Mouse (Mus musculus) forebrain, embryonic 13.5 days (tissue): ENCODE results near the gene 9930022D16Rik. TPM values are rescaled to one million over a fixed set of nuclear protein-coding genes. Genes with fewer than 3 reads are reported as not detected.

ENCODE experiments used
- ATAC-seq: fragments of 200-750 bp; cut with Nextera tagmentation; 2 replicates; pipeline ENCODE4 v1.8.0; 2017
- H3K27ac ChIP-seq: fragments of 300-500 bp; sonication (generic); 2 replicates; pipeline ENCODE4 v1.5.1; 2015; ENCODE audit warnings: inconsistent platforms, mild to moderate bottlenecking, moderate library complexity
- H3K27me3 ChIP-seq: fragments of 300-500 bp; sonication (generic); 2 replicates; pipeline ENCODE4 v1.6.1; 2015; ENCODE audit warnings: mild to moderate bottlenecking, inconsistent platforms
- H3K36me3 ChIP-seq: fragments of 300-500 bp; sonication (generic); 2 replicates; pipeline ENCODE4 v1.6.1; 2015; ENCODE audit warnings: mild to moderate bottlenecking, inconsistent platforms; ENCODE audit not compliant: poor library complexity, severe bottlenecking
- H3K4me1 ChIP-seq: fragments of 300-500 bp; sonication (generic); 2 replicates; pipeline ENCODE4 v1.6.1; 2015; ENCODE audit warnings: inconsistent platforms
- H3K4me2 ChIP-seq: fragments of 300-500 bp; sonication (generic); 2 replicates; pipeline ENCODE4 v1.6.1; 2015; ENCODE audit warnings: inconsistent platforms, mild to moderate bottlenecking, moderate library complexity
- H3K4me3 ChIP-seq: fragments of 300-500 bp; sonication (generic); 2 replicates; pipeline ENCODE4 v1.5.1; 2015; ENCODE audit warnings: mild to moderate bottlenecking, inconsistent platforms
- H3K9ac ChIP-seq: fragments of 300-500 bp; sonication (generic); 2 replicates; pipeline ENCODE4 v1.6.1; 2015; ENCODE audit warnings: mild to moderate bottlenecking, inconsistent platforms
- H3K9me3 ChIP-seq: fragments of 300-500 bp; sonication (generic); replicated peaks from 2 replicates; pipeline ENCODE4 v1.6.1; 2016; ENCODE audit warnings: inconsistent platforms
- WGBS: fragments of 180-500 bp; shearing (Covaris S2); methylation state at CpG from one replicate; pipeline ENCODE4 v1.1.7; 2015; 5-methylcytosine and 5-hydroxymethylcytosine counted together
- polyA plus RNA-seq: library from polyadenylated mRNA; unstranded; fragments of >200 nt; fragmentation: Nextera tagmentation; extraction: Ambion mirVana; gene quantifications from 2 replicates; pipeline ENCODE4 v1.2.1, GENCODE M21; 2015

The 9930022D16Rik gene
- polyA plus RNA-seq, 1 experiment from 2014 or later: not detected

DNA sequence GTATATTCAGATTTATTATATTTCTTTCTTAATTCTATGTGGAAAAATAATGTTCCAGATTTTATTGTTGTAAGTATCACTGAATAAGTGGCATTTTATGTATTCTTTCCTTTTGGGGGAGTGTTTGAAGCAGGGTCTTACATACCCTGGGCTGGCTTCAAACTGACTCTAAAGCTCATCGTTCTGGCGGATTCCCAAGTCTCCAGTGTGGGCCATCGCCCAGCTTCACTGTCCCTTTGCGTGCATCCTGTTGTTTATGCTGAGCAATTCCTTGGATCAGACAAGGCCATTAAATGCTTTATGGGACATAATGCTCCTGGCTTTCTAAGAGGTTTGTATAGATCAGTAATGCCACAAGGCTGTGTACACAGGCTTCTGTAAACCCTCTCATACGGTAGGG is 24.7 kb upstream of the 9930022D16Rik start:
- no peaks in the 10 kb centered on the region; the same call in 1 of the 2 replicates for H3K36me3 ChIP-seq
- no peak overlapping the region for H3K27ac ChIP-seq
- H3K4me3 ChIP-seq: no peak overlapping the region
- H3K27me3 ChIP-seq: no peaks in the 10 kb centered on the region
- H3K4me2 ChIP-seq: no peak overlapping the region
- ATAC-seq: no peak
- no peak overlapping the region for H3K9ac ChIP-seq
- 83% methylated on average over 5 of the region's 5 CpGs for WGBS
- H3K9me3 ChIP-seq: no peaks in the 10 kb centered on the region
- no peaks in the 10 kb centered on the region for H3K4me1 ChIP-seq

DNA sequence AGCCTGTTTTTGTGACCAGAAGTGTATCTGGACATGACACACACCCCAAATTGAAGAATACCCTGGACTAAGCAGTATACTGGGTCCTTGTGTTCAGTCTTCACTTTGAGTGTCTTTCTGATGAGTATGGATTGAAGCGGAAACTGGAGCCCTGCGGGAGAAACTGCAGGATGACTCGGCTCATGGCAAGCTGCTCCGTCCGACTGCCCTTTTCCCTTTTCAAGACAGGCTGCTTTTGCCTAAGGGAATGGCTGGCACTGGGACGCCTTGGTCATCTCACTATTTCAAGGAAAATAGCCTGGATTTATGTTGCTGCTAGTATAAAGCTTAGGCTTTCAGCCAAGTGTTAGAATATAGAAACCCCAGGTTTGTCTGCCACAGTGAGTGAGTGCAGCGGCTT is 22.5 kb upstream of the 9930022D16Rik start:
- Histone ChIP-seq H3K36me3 (peaks cover 15% of the 10 kb centered on the region), H3K4me3 (no peak overlapping the region), H3K9me3 (no peaks in the 10 kb centered on the region), H3K4me2 (no peak overlapping the region), H3K9ac (no peak overlapping the region), H3K4me1 (no peaks in the 10 kb centered on the region), H3K27ac (no peak overlapping the region), H3K27me3 (no peaks in the 10 kb centered on the region)
- WGBS: 89% methylated on average over 7 of the region's 7 CpGs
- ATAC-seq: no peak

DNA sequence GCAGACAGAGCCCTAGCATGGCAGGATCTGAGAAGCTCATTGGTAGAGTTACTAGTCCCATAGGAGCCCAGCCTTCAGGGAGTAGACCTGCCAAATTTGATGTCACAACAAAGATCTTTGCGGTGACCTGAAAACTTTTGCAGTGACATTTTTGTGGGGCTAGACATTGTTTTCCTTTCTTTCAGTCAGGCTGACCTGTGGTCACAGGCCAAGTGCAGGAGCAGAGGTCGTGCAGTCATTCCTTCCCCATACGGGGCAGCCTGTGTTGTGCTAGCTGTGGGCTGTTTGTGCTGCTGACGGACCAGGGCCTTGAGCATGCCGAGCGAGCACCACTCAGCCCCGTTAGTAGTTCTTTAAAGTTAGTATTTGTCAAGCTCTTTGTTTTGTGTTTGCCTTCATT is 22.0 kb upstream of the 9930022D16Rik start:
- H3K9me3 ChIP-seq: no peaks in the 10 kb centered on the region
- H3K9ac ChIP-seq: no peak overlapping the region
- H3K27ac ChIP-seq: no peak overlapping the region
- H3K4me3 ChIP-seq: no peak overlapping the region
- H3K27me3 ChIP-seq: no peaks in the 10 kb centered on the region
- 62% methylated on average over 7 of the region's 7 CpGs for WGBS
- ATAC-seq: no peak
- H3K36me3 ChIP-seq: peaks cover 21% of the 10 kb centered on the region
- no peak overlapping the region for H3K4me2 ChIP-seq
- no peaks in the 10 kb centered on the region for H3K4me1 ChIP-seq

DNA sequence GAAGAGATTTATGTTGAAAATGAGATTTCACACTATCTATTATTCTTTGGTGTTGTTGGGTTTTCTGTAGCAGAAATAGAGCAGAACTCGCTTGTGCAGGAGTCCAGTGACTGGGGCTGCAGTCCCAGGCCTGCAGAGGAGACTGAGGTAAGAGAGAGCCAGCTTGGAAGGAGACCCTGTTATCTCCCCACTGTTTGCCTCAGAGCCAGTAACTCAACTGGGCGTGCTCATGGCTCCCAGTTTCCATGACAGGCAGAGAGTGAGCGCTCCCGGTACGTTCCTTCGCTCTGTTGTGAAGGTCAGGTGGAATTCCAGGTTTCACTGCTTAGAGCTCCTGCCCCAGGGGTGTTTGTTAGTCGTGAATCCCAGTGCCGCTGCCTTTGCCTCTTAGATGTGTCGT is 21.1 kb upstream of the 9930022D16Rik start:
- no peak for ATAC-seq
- no peak overlapping the region for H3K27ac ChIP-seq
- WGBS: 91% methylated on average over 9 of the region's 9 CpGs

DNA sequence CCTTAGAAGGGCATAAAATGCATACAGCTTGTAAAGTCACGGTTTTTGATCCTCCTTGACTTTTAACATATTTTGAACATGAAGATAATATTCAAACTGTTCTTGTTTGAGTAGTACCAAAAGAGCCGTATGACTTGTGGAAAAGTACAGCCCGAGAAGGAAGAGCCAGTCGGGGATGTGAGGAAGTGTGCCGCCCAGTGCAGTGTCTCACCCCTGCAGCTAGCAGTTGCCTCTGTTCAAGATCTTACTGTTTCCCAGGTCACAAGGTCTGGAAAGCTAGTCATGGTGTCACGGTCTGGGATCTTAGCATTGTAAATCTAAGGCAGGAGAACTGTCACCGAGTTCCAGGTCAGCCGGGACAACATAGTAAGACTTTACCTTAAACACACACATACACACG is 19.0 kb upstream of the 9930022D16Rik start:
- H3K4me1 ChIP-seq: no peaks in the 10 kb centered on the region
- ATAC-seq: no peak
- no peak overlapping the region for H3K4me2 ChIP-seq
- no peak overlapping the region for H3K27ac ChIP-seq
- H3K9me3 ChIP-seq: no peaks in the 10 kb centered on the region
- H3K4me3 ChIP-seq: no peak overlapping the region
- H3K27me3 ChIP-seq: no peaks in the 10 kb centered on the region
- WGBS: 92% methylated on average over 9 of the region's 9 CpGs
- peaks cover 46% of the 10 kb centered on the region for H3K36me3 ChIP-seq
- no peak overlapping the region for H3K9ac ChIP-seq

More for the DNA sequence above, 21.1 kb upstream of the 9930022D16Rik start:
- Histone ChIP-seq H3K36me3 (peaks cover 28% of the 10 kb centered on the region), H3K27me3 (no peaks in the 10 kb centered on the region), H3K4me1 (no peaks in the 10 kb centered on the region), H3K9ac (no peak overlapping the region), H3K4me3 (no peak overlapping the region), H3K9me3 (no peaks in the 10 kb centered on the region), H3K4me2 (no peak overlapping the region)

DNA sequence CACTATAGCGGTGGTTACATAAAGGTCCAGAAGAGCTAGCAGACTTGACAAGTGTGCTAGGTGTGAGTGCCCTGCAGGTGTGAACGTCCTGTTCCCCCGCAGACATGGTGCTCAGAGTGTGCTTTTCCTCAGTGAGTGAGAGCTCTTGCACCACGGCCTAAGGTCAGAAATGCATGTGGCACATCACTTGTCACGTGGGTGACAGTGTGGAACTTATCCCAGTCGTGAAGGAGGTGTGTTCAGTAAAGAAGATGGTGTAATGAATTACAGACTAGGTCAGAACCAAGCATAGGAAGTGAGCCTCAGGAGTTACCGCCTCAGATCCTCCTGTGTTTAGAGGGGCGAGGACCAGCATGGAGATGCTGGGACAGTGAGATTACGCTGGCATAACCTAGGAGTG is 18.4 kb upstream of the 9930022D16Rik start:
- ATAC-seq: no peak
- Histone ChIP-seq H3K27me3 (no peaks in the 10 kb centered on the region), H3K9me3 (no peaks in the 10 kb centered on the region), H3K4me1 (no peaks in the 10 kb centered on the region), H3K4me2 (no peak overlapping the region), H3K9ac (no peak overlapping the region), H3K36me3 (peaks cover 46% of the 10 kb centered on the region), H3K27ac (no peak overlapping the region), H3K4me3 (no peak overlapping the region)
- 95% methylated on average over 9 of the region's 9 CpGs for WGBS

DNA sequence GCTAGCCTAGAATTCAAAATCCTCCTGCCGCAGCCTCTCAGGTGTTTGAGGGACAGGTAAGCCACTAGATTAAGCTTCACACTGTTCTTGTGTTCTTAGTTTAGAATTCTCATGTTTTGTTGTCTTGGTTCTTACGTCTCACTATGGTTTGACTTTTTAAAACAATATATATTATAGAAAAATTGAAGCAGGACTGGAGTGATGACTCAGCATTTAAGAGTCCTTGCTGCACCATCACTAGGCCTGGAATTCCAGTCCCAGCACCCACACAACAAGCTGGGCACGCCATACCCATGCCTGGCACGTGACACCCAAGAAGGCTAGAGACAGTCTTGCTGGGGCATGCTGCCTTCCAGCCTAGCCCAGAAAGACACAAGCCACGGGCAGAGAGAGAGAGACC is 7.3 kb upstream of the 9930022D16Rik start:
- H3K36me3 ChIP-seq: no peaks in the 10 kb centered on the region
- H3K4me2 ChIP-seq: no peak overlapping the region
- no peak overlapping the region for H3K4me3 ChIP-seq
- 86% methylated on average over 5 of the region's 5 CpGs for WGBS
- no peaks in the 10 kb centered on the region for H3K4me1 ChIP-seq
- H3K9me3 ChIP-seq: no peaks in the 10 kb centered on the region
- no peak overlapping the region for H3K27ac ChIP-seq
- ATAC-seq: no peak
- no peak overlapping the region for H3K9ac ChIP-seq
- no peaks in the 10 kb centered on the region for H3K27me3 ChIP-seq

DNA sequence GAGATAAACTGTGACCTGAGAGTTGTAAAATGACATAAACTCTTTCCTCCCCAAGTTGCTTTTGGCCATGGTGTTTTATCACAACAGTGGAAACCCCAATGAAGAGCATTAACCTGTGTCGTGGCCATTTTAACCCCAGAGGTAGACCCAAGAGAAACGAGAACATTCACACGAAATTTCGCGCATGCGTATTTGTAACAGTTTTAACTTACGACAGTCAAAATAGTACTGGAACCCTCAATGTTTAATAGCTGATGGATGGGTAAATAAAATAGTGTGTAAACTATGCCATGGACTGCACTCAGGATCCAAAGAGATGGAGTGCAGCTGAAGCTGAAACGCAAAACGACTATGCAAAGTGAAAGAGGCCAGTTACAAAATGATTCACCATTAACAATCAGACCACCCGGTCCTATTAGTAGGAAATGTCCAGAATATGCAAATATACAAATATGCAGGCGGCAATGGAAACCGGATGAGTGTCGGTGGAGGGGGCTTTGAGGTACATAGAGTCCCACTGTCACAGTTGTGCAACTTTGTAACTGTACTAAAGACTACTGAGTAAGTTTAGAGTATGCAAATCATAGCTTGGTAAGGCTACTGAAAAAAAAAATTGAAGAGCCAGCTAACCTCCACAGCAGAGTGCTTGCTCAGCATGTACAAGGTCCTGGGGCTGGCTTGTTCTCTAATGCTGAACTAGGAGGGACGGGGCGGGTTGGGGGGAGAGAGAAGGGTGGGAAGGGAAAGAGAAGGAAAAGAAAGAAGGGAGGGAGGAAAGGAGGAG is 3.3 kb upstream of the 9930022D16Rik start:
- no peaks in the 10 kb centered on the region for H3K36me3 ChIP-seq
- no peaks in the 10 kb centered on the region for H3K4me1 ChIP-seq
- H3K9me3 ChIP-seq: no peaks in the 10 kb centered on the region
- 92% methylated on average over 15 of the region's 15 CpGs for WGBS
- no peak overlapping the region for H3K4me3 ChIP-seq
- no peak for ATAC-seq
- H3K27me3 ChIP-seq: no peaks in the 10 kb centered on the region
- H3K27ac ChIP-seq: no peak overlapping the region
- no peak overlapping the region for H3K9ac ChIP-seq
- H3K4me2 ChIP-seq: no peak overlapping the region

DNA sequence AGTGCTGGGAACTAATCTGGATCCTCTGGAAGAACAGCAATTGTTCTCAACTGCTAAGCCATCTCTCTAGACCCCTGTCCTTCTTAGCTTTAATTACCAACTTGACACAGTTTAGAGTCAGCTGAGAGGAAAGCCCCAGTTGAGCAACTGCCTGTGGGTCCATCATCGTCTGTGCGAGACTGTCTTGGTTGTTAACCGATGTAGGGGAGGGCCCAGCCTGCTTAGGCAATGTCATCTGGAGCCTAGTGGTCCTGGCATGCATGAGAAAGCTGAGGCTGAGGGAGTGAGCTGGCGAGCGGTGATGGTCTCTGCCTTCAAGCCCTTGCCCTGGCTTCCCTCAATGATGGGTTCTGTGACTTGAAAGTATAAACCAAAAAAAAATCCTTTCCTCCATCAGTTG is 1.1 kb downstream of the 9930022D16Rik start:
- H3K27ac ChIP-seq: no peak overlapping the region
- no peak overlapping the region for H3K4me2 ChIP-seq
- no peaks in the 10 kb centered on the region for H3K27me3 ChIP-seq
- no peaks in the 10 kb centered on the region for H3K4me1 ChIP-seq
- 93% methylated on average over 5 of the region's 5 CpGs for WGBS
- H3K4me3 ChIP-seq: no peak overlapping the region
- H3K9me3 ChIP-seq: no peaks in the 10 kb centered on the region
- no peak for ATAC-seq
- no peaks in the 10 kb centered on the region for H3K36me3 ChIP-seq
- H3K9ac ChIP-seq: no peak overlapping the region

DNA sequence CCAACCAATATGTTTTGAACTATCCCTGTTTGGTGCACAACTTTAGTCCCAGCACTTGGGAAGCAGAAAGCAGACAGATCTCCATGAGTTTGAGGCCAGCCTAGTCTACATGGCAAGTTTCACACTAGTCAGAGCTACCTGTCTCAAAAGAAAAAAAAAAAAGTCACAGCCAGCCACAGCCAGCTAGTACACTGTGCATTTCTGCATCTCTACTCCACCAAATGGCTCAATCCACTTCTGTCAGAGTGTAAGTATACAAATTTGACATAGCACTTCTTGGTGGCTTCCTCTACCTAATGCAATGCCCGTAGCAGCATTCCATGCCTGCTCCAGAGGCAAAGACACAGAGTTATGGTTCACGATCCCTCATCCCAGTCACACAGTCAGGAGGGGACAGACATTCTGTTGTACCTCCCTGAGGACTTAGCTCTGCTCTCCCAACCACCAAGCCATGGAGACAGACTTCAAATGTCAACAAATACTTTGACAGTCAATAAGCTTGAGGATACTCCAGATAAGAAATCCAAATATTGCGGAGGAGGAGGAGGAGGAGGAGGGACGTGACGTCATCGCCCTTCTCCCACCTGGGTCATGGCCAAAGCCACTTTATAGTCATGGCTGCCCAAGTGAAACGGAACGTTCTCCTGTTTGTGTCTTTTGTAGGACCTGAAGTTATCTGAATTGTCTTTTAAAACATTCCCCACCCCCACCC is 3.1 kb downstream of the 9930022D16Rik start:
- no peaks in the 10 kb centered on the region for H3K36me3 ChIP-seq
- H3K4me3 ChIP-seq: no peak overlapping the region
- no peak overlapping the region for H3K4me2 ChIP-seq
- ATAC-seq: no peak
- H3K4me1 ChIP-seq: no peaks in the 10 kb centered on the region
- 90% methylated on average over 8 of the region's 8 CpGs for WGBS
- no peaks in the 10 kb centered on the region for H3K9me3 ChIP-seq
- no peak overlapping the region for H3K27ac ChIP-seq
- H3K9ac ChIP-seq: no peak overlapping the region
- no peaks in the 10 kb centered on the region for H3K27me3 ChIP-seq

DNA sequence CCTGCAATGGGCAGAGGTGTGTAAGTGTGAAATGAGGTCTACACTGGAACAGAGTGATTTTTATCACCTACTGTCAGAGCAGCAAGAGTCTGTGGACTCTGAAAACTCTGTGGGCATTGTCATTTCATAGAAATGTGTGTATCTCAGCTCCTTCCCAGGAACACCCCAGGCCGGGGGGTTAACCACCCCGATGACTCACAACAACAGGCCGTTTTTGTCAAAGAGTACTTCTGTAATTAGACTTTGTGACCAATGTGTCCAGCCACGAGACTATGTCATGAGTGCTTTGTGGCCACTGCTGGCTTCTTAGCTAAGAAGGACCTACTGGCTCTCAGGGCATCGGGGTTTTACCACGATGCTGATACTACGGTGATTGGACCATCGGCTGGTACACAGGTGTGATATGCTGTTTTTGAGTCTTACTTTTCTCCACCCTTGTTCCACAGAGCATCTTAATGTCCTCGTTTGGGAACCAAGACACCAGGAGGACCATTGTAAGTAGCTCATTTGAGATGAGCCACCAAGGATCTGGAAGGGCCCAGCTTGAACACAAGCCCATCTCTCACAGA is 3.8 kb downstream of the 9930022D16Rik start:
- Histone ChIP-seq H3K4me3 (no peak overlapping the region), H3K36me3 (no peaks in the 10 kb centered on the region), H3K4me2 (no peak overlapping the region), H3K27me3 (no peaks in the 10 kb centered on the region), H3K4me1 (no peaks in the 10 kb centered on the region), H3K9ac (no peak overlapping the region), H3K27ac (no peak overlapping the region), H3K9me3 (0 out of 2 replicates have a peak, but pooled peaks cover 5% of the 10 kb centered on the region)
- WGBS: 90% methylated on average over 9 of the region's 9 CpGs
- no peak for ATAC-seq

DNA sequence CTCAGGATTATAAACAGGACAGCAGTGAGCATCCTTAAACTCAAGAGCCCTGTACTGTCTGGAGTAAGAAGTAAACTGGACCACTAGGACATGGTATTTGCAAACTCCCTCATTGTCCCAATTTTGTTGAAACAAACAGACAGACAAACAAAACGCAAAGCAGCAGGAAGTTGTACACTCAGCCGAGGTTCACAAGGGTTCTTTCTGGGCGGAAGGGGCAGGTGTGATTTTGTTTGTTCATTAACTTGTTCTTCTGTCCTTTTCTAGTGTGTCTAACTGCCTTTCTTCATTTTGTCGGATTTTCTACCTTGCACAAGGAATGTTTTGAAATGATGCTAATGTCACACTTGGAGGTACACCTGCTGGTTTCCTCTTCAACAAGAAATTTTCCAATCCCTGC is 5.7 kb downstream of the 9930022D16Rik start:
- Histone ChIP-seq H3K27ac (no peak overlapping the region), H3K4me3 (no peak overlapping the region), H3K9ac (no peak overlapping the region), H3K9me3 (0 out of 2 replicates have a peak, but pooled peaks cover 5% of the 10 kb centered on the region), H3K4me1 (no peaks in the 10 kb centered on the region), H3K36me3 (no peaks in the 10 kb centered on the region), H3K4me2 (no peak overlapping the region), H3K27me3 (no peaks in the 10 kb centered on the region)
- ATAC-seq: no peak
- 47% methylated on average over 4 of the region's 4 CpGs for WGBS
